Mouse (Mus musculus) heart, adult 2 months (tissue): ENCODE results near the gene Iah1.

Experiments used
- CTCF ChIP-seq: fragments of 200-600 bp; IDR thresholded peaks from 2 replicates; pipeline ENCODE4 v1.8.1; 2022; ENCODE audit warnings: antibody characterized with exemption, mild to moderate bottlenecking, moderate library complexity
- EP300 ChIP-seq: fragments of 200-500 bp; IDR thresholded peaks from 2 replicates; pipeline ENCODE4 v1.6.1; 2011; ENCODE audit warnings: low read depth, low read length, control low read depth; ENCODE audit not compliant: insufficient read depth
- POLR2A ChIP-seq: fragments of 200-500 bp; IDR thresholded peaks from 2 replicates; pipeline ENCODE4 v1.6.1; 2011; ENCODE audit warnings: mild to moderate bottlenecking, low read depth, low read length, control low read depth; ENCODE audit not compliant: insufficient read depth

GRCm38 (mm10) chr12:21302361-21302783 is 13.8 kb upstream of the Iah1 start:
- no peak for TF ChIP-seq POLR2A
- no peak for TF ChIP-seq CTCF
- no peak for TF ChIP-seq EP300
